Mouse (Mus musculus) liver, adult 2 months (tissue): ENCODE measurements around the gene Ppib. TPM values are rescaled to one million over a fixed set of nuclear protein-coding genes. Genes with fewer than 3 reads are reported as not detected.

ENCODE experiments used
- DNase-seq: peaks from one replicate; pipeline ENCODE4 v3.0.0-alpha.2; 2011; ENCODE audit warnings: low read depth, low spot score; ENCODE audit errors: extremely low read depth
- H3K27ac ChIP-seq: fragments of 200-500 bp; replicated peaks from 2 replicates; pipeline ENCODE4 v1.5.1; 2012; ENCODE audit warnings: low read depth, mild to moderate bottlenecking, control low read depth, inconsistent platforms, low read length; ENCODE audit not compliant: insufficient read depth
- H3K27me3 ChIP-seq: fragments of 200-500 bp; 2 replicates; pipeline ENCODE4 v1.6.1; 2012; ENCODE audit warnings: mild to moderate bottlenecking, moderate library complexity, low read length, inconsistent platforms; ENCODE audit not compliant: control insufficient read depth, insufficient read depth
- H3K36me3 ChIP-seq: fragments of 200-500 bp; 2 replicates; pipeline ENCODE4 v1.6.1; 2012; ENCODE audit warnings: low read length, inconsistent platforms; ENCODE audit not compliant: control insufficient read depth, insufficient read depth
- H3K4me1 ChIP-seq: fragments of 200-500 bp; 2 replicates; pipeline ENCODE4 v1.6.1; 2011; ENCODE audit warnings: low read length; ENCODE audit not compliant: control insufficient read depth, insufficient read depth
- H3K4me3 ChIP-seq: fragments of 200-500 bp; 2 replicates; pipeline ENCODE4 v1.5.1; 2011; ENCODE audit warnings: low read depth, mild to moderate bottlenecking, control low read depth, low read length, moderate library complexity; ENCODE audit not compliant: insufficient read depth
- H3K79me2 ChIP-seq: fragments of 200-500 bp; 2 replicates; pipeline ENCODE4 v1.6.1; 2012; ENCODE audit warnings: inconsistent platforms, mild to moderate bottlenecking, low read length, moderate library complexity; ENCODE audit not compliant: control insufficient read depth, insufficient read depth
- H3K9ac ChIP-seq: fragments of 200-500 bp; 2 replicates; pipeline ENCODE4 v1.6.1; 2012; ENCODE audit warnings: low read depth, mild to moderate bottlenecking, control low read depth, inconsistent platforms, low read length
- CTCF ChIP-seq: fragments of 200-500 bp; IDR thresholded peaks from 2 replicates; pipeline ENCODE4 v1.5.1; 2011; ENCODE audit warnings: low read depth, low read length, control low read depth
- POLR2A ChIP-seq: fragments of 200-500 bp; IDR thresholded peaks from 2 replicates; pipeline ENCODE4 v1.6.1; 2011; ENCODE audit warnings: low read length, control low read depth; ENCODE audit not compliant: insufficient read depth; ENCODE audit errors: extremely low read depth
- WGBS: fragments of 180-500 bp; shearing (Covaris S2); methylation state at CpG from one replicate; pipeline ENCODE4 v1.1.7; 2018; 5-methylcytosine and 5-hydroxymethylcytosine counted together
- polyA plus RNA-seq: library from polyadenylated mRNA; depleted of rRNA; stranded (reverse); fragments of >200 nt; gene quantifications from 2 replicates; pipeline ENCODE4 v1.2.3, GENCODE M21; 2012; rRNA removed
- total RNA-seq: library from RNA; depleted of rRNA; stranded (reverse); fragments of >200 nt; gene quantifications from 2 replicates; pipeline ENCODE4 v1.2.3, GENCODE M21; 2014; rRNA removed

Gene Ppib
- total RNA-seq (435 and 458 TPM in 2 replicates), polyA plus RNA-seq (240 and 247 TPM in 2 replicates)

DNA sequence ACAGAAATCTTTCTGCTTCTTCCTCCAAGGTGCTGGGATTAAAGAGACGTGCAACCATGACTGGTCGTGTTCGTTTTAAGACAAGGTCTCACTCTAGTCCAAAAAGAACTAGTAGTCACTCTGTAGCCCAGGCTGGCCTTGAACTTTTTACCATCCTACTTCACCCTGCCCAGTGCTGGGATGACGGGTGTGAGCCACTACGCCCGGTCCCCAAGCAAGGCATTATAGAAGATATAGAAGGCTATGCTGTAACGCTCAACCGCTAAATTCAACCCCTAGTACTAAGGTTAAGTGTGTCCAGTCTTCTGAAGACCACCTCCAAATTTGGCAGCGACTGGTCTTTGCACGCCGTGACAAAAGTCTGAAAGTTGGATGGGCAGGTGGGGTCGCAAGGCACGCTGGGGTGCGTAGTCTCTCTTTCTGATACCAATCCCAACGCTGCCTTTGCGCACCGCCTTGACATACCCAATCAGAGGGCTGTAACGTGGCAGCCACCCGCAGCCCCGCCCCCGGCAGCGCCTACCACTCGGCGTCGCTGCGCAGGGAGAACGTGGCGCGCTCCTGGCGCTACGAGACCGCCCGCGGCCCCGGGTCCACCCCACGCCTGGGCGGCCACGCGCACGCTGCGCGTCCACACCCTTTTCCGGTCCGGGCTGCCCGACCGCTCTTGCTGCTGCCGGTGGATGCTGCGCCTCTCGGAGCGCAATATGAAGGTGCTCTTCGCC, at the start of gene Ppib:
TSS of gene Ppib (plus strand) at position 640 of the 725 bp plus-strand sequence.
- Histone ChIP-seq H3K4me3 (peak within 1 kb of the TSS; percentile 96), H3K4me1 (peaks cover 11% of the 10 kb centered on the region), H3K9ac (peak within 1 kb of the TSS; percentile 95), H3K27ac (peak within 1 kb of the TSS; percentile 84), H3K36me3 (peaks cover 21% of the 10 kb centered on the region), H3K27me3 (no peaks in the 10 kb centered on the region), H3K79me2 (peaks cover 11% of the 10 kb centered on the region; the same call in 1 of the 2 replicates)
- WGBS: under 1% methylated on average over 51 of the region's 51 CpGs
- peak; percentile 88 for DNase-seq
- no peak for TF ChIP-seq CTCF
- TF ChIP-seq POLR2A: peak; percentile 89

DNA sequence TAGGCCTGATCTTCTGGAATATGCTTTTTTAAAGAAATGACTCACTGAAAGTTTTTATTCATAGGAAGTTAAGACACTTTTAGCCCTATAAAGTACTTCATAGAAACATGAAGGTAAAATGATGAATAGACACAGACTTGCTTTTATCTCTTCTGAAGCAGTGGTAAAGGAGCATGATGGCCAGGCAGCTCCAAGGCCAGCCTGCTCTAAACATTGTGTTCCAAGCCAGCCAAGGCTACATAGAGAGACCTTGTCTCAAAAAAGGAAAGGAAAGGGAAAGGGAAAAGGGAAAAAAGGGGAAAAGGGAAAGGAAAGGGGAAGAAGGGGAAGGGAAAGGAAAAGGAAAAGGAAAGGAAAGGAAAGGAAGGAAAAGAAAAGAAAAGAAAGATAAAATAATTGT, 39.4 kb upstream of the Ppib start:
- Histone ChIP-seq H3K79me2 (no peaks in the 10 kb centered on the region), H3K27ac (no peak overlapping the region), H3K36me3 (peaks cover 23% of the 10 kb centered on the region; the same call in 1 of the 2 replicates), H3K4me1 (no peaks in the 10 kb centered on the region; the same call in 1 of the 2 replicates), H3K4me3 (no peak overlapping the region), H3K27me3 (no peaks in the 10 kb centered on the region), H3K9ac (no peak overlapping the region)
- TF ChIP-seq CTCF (no peak), POLR2A (no peak)
- DNase-seq: no peak

DNA sequence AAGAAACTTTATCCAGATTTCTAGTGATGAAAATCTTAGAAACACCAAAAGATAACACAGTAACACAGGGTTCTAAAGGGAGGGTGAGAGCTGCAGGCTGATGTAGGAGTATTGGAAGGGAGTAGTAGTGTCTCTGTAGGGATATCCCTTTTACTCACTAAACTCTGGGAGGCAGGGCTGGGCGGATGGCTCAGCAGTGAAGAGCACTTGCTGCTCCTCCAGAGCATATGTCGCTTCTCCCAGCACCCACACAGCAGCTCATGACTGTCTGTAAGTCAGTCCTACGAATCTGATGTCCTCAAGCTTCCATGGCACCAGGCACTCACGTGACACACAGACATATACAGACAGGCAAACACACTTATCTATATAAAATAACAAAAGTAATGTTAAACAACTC, 21.9 kb upstream of the Ppib start:
- Histone ChIP-seq H3K27ac (no peak overlapping the region), H3K36me3 (peaks cover 13% of the 10 kb centered on the region), H3K9ac (no peak overlapping the region), H3K4me3 (no peak overlapping the region), H3K4me1 (no peaks in the 10 kb centered on the region), H3K27me3 (no peaks in the 10 kb centered on the region), H3K79me2 (no peaks in the 10 kb centered on the region)
- no peak for TF ChIP-seq POLR2A
- no peak for TF ChIP-seq CTCF
- 93% methylated on average over 4 of the region's 4 CpGs for WGBS
- DNase-seq: no peak

DNA sequence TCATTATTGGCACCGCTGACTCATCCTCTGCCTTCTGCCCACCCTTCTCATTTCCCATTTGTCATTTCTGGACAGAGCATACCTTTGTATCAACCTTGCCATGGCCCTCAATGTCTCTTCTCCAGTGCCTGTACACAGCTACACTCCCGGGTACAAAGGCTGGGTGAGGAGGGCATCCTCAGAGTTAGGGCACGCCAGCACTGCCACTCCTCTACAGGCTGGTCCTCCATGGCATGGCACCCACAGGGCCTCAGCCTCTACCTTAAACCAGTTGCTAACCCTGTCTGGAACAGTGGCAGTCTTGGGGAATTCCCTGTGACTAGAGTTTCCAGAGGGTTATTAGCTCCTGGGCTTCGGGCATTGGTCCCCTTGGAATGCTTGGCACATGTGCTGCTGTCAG, 21.4 kb upstream of the Ppib start:
- H3K4me1 ChIP-seq: no peaks in the 10 kb centered on the region
- no peak overlapping the region for H3K9ac ChIP-seq
- no peak for DNase-seq
- WGBS: 98% methylated on average over 4 of the region's 4 CpGs
- no peak for TF ChIP-seq CTCF
- no peak for TF ChIP-seq POLR2A
- H3K27ac ChIP-seq: no peak overlapping the region
- no peak overlapping the region for H3K4me3 ChIP-seq
- no peaks in the 10 kb centered on the region for H3K27me3 ChIP-seq
- H3K36me3 ChIP-seq: peaks cover 13% of the 10 kb centered on the region
- H3K79me2 ChIP-seq: no peaks in the 10 kb centered on the region

DNA sequence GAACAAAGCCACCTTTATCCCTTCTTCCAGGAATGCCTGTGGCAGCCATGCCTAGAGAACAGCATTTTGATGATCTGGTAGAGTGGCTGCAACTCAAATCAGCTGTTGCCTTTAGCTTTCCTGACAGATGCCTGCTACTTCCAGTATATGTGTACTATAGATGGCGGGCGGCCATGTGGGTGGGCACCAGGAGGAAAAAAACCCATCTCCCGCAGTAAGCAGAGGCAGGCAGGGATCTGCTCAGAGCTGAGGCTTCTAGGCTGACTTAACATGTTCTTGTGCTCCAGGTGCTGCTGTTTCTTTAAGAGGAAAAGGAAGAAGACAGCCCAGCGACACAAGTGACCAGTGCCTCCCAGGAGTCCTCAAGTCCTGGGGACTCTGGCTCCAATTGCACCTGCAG, 20.7 kb upstream of the Ppib start:
- Histone ChIP-seq H3K27ac (no peak overlapping the region), H3K79me2 (no peaks in the 10 kb centered on the region), H3K4me3 (no peak overlapping the region), H3K27me3 (no peaks in the 10 kb centered on the region), H3K4me1 (no peaks in the 10 kb centered on the region), H3K9ac (no peak overlapping the region), H3K36me3 (peaks cover 9% of the 10 kb centered on the region)
- no peak for DNase-seq
- WGBS: 97% methylated on average over 4 of the region's 4 CpGs
- TF ChIP-seq CTCF: no peak
- TF ChIP-seq POLR2A: no peak

DNA sequence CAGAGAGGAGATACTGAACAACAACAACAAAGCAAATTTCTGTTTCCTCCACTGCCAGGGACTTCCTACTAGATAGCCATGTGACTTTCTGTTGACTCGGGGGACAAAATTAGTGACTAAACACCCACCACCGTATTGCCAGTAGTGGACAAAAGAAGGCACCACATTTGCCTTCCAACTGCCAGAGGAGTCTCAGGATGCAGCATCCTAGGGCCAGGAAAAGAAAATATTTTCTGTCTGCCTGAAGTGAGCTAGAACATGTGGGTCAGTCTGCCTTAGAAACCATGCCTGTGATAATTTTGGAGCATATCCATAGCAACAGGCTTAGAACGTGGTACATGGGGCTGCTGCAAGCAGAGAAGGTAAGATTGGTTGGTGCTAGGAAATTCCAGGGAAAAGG, 19.2 kb upstream of the Ppib start:
- Histone ChIP-seq H3K79me2 (no peaks in the 10 kb centered on the region), H3K36me3 (peaks cover 4% of the 10 kb centered on the region), H3K4me3 (no peak overlapping the region), H3K9ac (no peak overlapping the region), H3K4me1 (no peaks in the 10 kb centered on the region), H3K27ac (no peak overlapping the region), H3K27me3 (no peaks in the 10 kb centered on the region)
- no peak for DNase-seq
- TF ChIP-seq POLR2A (no peak), CTCF (no peak)
- WGBS: 86% methylated on average over 3 of the region's 3 CpGs
